Mouse (Mus musculus): Measurements from ENCODE around the gene Snx27. TPM values are rescaled to one million over a fixed set of nuclear protein-coding genes. Genes with fewer than 3 reads are reported as not detected.

The Snx27 gene
- polyA plus RNA-seq, 1 experiment from 2014 or later = 30.7 TPM

DNA sequence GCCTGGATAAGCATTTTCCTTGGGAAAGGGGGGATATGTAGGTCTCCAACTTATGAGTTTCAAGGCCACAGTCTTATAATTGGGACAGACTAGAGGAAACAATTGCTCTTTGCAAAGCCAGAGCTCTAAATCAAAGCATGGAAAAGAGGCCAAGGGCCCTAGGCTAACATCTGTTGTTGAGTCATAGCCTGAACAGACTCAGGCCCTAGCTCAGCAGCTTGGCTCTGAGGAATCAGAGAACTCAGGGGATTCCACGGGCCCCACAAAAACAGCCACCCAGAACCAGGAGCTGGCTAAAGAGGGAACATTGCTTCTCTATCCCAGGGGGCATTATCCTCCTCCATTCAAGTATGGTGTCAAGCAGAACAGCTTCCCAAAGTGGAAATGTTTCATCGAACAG, 28.1 kb upstream of the Snx27 start:
- Histone ChIP-seq H3K4me1 (replicated peaks) (peaks cover 7% of the 10 kb centered on the region; the same call in 1 of the 2 replicates), H3K9me3 (replicated peaks) (no peaks in the 10 kb centered on the region), H3K27me3 (no peaks in the 10 kb centered on the region), H3K9ac (no peak overlapping the region), H3K36me3 (no peaks in the 10 kb centered on the region), H3K4me3 (no peak overlapping the region), H3K4me2 (no peak overlapping the region), H3K27ac (no peak overlapping the region)
- WGBS = 72% methylated on average over 2 of the region's 2 CpGs
- ATAC-seq (replicated peaks; ENCODE audit: insufficient number of reproducible peaks, insufficient read depth, low FRiP score, low read depth) = no peak

DNA sequence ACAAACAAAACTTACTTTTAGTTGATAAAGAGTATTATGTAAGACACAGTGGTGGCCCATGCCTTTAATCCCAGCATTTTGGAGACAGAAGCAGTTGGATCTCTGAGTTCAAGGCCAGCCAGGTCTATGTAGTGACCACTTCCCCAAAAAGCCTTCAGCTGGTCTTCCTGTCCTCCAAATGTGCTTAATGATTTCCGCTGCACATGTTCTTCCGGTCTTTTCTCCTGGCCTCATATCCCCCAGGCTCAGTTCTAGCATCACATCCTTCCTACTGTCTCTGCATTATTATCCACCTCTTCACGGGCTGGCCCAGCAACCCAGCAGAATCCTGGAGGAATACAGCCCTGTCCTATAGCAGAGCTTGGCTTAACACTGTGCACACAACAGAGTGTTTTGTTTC, 27.1 kb upstream of the Snx27 start:
- ATAC-seq (replicated peaks; ENCODE audit: insufficient number of reproducible peaks, insufficient read depth, low FRiP score, low read depth) = no peak
- H3K9ac ChIP-seq = no peak overlapping the region
- WGBS = 77% methylated on average over 3 of the region's 3 CpGs
- H3K4me2 ChIP-seq = no peak overlapping the region
- H3K36me3 ChIP-seq = no peaks in the 10 kb centered on the region
- H3K27ac ChIP-seq = no peak overlapping the region
- no peaks in the 10 kb centered on the region for H3K9me3 ChIP-seq (replicated peaks)
- no peak overlapping the region for H3K4me3 ChIP-seq
- H3K4me1 ChIP-seq (replicated peaks) = peaks cover 7% of the 10 kb centered on the region; the same call in 1 of the 2 replicates
- H3K27me3 ChIP-seq = no peaks in the 10 kb centered on the region

DNA sequence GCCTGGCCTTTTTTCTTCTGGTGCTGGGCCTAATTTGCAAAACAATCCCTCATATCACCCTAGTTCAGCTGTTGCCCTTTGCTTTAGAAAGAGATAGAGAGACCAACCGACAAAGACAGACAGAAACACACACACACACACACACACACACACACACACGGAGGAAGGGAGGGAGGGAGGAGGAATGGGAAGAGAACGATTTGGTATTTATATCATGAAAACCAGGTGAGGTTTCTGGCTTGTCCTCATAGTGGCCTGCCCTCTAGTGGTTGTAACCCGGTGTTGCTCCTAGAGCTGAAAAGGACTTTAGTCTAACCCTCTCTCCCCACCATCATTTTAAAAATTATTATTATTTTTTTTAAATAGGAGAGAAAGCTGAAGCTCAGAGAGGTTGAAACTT, 19.4 kb upstream of the Snx27 start:
- Histone ChIP-seq H3K4me1 (replicated peaks) (no peaks in the 10 kb centered on the region), H3K27me3 (no peaks in the 10 kb centered on the region), H3K36me3 (no peaks in the 10 kb centered on the region), H3K4me2 (no peak overlapping the region), H3K27ac (no peak overlapping the region), H3K9ac (no peak overlapping the region), H3K9me3 (replicated peaks) (no peaks in the 10 kb centered on the region), H3K4me3 (no peak overlapping the region)
- WGBS = 0% methylated on average over 4 of the region's 4 CpGs
- ATAC-seq (replicated peaks; ENCODE audit: insufficient number of reproducible peaks, insufficient read depth, low FRiP score, low read depth) = no peak

DNA sequence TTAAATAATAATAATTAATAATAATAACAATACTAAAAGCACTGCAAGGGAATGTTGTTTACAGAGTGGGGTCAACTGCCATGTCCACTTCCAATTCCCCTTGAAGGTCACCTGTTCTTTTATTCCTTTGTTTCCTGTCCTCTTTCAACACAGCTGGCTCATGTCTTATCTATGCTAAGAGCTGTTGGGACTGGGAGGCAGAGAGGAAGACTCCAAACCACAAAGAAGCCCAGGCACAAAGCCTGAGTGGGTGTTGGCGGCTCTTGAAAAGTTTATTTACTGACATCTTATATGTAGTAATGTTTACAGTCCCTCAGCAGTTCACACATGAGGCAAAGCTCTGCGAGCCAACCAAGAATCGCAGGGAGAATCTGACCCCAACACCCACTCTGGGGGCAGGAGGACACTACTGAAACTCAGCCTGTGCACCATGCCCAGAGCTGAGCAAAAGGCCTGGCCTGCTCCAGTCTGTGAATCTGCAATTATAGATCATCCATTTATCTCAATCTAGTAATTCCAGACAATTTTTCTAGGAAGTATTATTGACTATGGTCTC, 14.8 kb upstream of the Snx27 start:
- Histone ChIP-seq H3K27ac (no peak overlapping the region), H3K36me3 (no peaks in the 10 kb centered on the region), H3K4me1 (replicated peaks) (no peaks in the 10 kb centered on the region), H3K4me3 (no peak overlapping the region), H3K9ac (no peak overlapping the region), H3K4me2 (no peak overlapping the region), H3K27me3 (no peaks in the 10 kb centered on the region), H3K9me3 (replicated peaks) (no peaks in the 10 kb centered on the region)
- WGBS = 66% methylated on average over 3 of the region's 3 CpGs
- ATAC-seq (replicated peaks; ENCODE audit: insufficient number of reproducible peaks, insufficient read depth, low FRiP score, low read depth) = no peak

DNA sequence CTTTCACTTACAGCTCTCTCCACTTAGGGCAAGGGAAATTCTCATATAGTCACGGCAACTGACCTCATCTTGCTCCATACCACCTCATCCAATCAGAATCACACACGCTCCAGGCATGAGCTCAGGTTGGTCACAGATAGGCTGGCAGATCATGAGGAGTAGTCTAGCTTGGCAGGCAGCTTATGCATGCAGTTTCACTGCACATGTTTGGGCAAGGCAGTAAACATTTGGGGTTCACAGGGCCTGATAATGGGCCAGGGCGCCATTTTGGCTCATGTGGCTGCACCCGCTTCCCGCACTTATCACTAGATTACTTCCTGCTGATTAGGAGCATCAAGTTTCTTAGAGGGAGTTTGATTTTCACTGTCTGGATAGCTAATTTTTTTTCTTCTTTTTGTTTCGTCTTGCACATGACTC, 13.4 kb upstream of the Snx27 start:
- Histone ChIP-seq H3K36me3 (no peaks in the 10 kb centered on the region), H3K27me3 (no peaks in the 10 kb centered on the region), H3K4me3 (no peak overlapping the region), H3K4me1 (replicated peaks) (no peaks in the 10 kb centered on the region), H3K27ac (no peak overlapping the region), H3K9me3 (replicated peaks) (no peaks in the 10 kb centered on the region), H3K4me2 (no peak overlapping the region), H3K9ac (no peak overlapping the region)
- ATAC-seq (replicated peaks; ENCODE audit: insufficient number of reproducible peaks, insufficient read depth, low FRiP score, low read depth) = no peak
- 84% methylated on average over 6 of the region's 6 CpGs for WGBS

DNA sequence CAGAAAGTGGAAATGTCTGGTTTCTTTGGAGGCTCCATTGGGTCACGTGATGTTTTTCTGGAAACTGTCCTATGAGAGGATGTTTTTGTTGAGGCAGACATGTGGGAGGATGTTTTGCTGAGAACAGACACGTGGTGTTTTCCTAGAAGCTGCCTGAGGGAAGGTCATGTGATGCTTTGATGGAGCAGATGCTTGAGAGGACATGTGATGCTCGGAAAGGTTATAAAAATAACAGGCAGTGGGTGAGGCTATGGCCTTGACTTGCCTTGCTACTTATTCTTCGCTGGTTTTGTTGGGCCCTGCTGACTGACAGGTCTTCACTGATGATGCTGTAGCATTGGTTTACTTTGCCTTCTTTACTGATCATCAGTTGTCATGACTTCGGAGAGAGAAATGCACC, 8.6 kb upstream of the Snx27 start:
- H3K9me3 ChIP-seq (replicated peaks) = no peaks in the 10 kb centered on the region
- H3K4me1 ChIP-seq (replicated peaks) = no peaks in the 10 kb centered on the region
- no peak overlapping the region for H3K4me3 ChIP-seq
- no peak for ATAC-seq (replicated peaks; ENCODE audit: insufficient number of reproducible peaks, insufficient read depth, low FRiP score, low read depth)
- WGBS = 69% methylated on average over 5 of the region's 5 CpGs
- H3K27ac ChIP-seq = no peak overlapping the region
- H3K9ac ChIP-seq = no peak overlapping the region
- no peaks in the 10 kb centered on the region for H3K36me3 ChIP-seq
- no peak overlapping the region for H3K4me2 ChIP-seq
- H3K27me3 ChIP-seq = no peaks in the 10 kb centered on the region

DNA sequence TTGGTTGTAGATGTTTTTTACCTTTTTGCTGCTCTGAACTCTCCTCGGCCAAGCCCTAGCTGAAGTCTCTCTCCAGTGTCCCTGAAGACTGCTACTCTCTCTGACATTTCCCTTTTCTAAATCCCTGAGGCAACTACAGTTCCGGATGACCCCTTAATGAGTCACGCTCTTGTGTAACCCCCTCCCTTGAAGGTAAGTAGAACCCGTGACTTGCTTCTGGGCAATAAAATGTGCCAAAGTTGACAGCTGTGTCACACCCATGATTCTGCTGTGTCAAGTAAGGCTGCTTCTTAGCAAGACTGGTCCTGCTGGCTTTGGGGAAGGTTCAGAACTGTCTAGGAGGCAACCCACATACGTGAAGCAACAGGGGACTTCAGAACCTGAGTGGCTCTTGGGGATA, 5.4 kb upstream of the Snx27 start:
- no peaks in the 10 kb centered on the region for H3K27me3 ChIP-seq
- no peaks in the 10 kb centered on the region for H3K9me3 ChIP-seq (replicated peaks)
- no peak overlapping the region for H3K4me3 ChIP-seq
- no peak overlapping the region for H3K27ac ChIP-seq
- H3K4me2 ChIP-seq = no peak overlapping the region
- H3K36me3 ChIP-seq = no peaks in the 10 kb centered on the region
- H3K9ac ChIP-seq = no peak overlapping the region
- whole genome bisulfite sequencing = 71% methylated on average over 5 of the region's 5 CpGs
- no peaks in the 10 kb centered on the region for H3K4me1 ChIP-seq (replicated peaks)
- ATAC-seq (replicated peaks; ENCODE audit: insufficient number of reproducible peaks, insufficient read depth, low FRiP score, low read depth) = no peak

DNA sequence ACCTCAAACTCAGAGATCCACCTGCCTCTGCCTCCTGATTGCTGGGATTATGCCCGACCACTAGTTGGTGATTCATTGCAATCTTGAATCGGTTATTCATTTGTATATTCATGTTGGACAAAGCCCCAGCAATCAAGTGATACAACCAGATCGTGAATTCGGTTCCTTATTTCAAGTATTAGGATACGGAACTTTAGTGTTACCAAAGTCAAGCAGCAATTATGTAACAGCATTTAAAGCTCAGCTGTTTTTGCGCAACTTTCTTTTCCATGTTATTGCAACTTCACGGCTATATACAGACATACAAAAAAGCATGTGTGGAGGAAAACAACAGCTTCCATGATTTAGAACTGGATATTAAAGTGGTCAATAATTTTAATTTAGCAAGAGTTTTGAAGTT, 428 bp upstream of the Snx27 start:
- Histone ChIP-seq H3K9me3 (replicated peaks) (no peaks in the 10 kb centered on the region), H3K27ac (no peak overlapping the region), H3K4me3 (peak overlapping the region; percentile 91), H3K4me2 (peak overlapping the region; percentile 39; the same call in 1 of the 2 replicates), H3K4me1 (replicated peaks) (peaks cover 18% of the 10 kb centered on the region), H3K9ac (no peak overlapping the region), H3K27me3 (no peaks in the 10 kb centered on the region), H3K36me3 (no peaks in the 10 kb centered on the region)
- WGBS = 68% methylated on average over 7 of the region's 7 CpGs
- no peak for ATAC-seq (replicated peaks; ENCODE audit: insufficient number of reproducible peaks, insufficient read depth, low FRiP score, low read depth)

DNA sequence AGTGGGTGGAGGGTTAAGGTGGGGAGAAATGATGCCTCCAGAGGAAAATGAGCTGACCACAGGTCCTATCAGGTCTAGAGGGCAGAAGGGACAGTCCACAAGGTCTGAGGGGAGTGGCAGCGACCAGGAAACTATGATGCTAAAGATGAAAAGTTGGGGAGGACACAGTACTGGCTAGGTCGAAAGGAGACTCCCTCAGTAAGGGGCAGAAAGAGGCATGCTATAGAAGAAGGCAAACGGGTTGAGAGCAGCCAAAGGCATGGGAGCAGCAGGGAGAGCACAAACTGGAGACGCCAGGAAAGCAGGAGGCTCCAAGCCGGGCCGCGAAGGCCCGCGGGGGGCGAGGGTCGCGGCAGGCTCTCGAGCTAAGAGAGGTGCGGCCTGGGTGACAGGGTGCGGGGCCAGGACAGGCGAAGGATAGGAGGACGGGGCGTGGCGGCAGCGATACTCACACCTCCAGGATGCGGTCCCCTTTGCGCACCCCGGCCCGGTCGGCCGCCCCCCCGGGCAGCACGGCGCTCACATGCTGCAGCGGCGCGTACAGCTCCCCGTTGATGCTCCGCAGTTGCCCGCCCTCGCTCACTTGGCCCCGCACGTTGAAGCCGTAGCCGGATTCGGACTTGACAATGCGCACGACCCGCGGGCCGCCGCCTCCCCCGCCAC, 592 bp downstream of the Snx27 start:
- peak overlapping the region; percentile 92 for H3K27ac ChIP-seq
- H3K4me1 ChIP-seq (replicated peaks) = peaks cover 18% of the 10 kb centered on the region
- peak overlapping the region; percentile 91 for H3K4me3 ChIP-seq
- peak; percentile 74 for ATAC-seq (replicated peaks; ENCODE audit: insufficient number of reproducible peaks, insufficient read depth, low FRiP score, low read depth)
- no peaks in the 10 kb centered on the region for H3K36me3 ChIP-seq
- H3K9ac ChIP-seq = peak overlapping the region; percentile 91
- H3K4me2 ChIP-seq = peak overlapping the region; percentile 76
- WGBS = under 1% methylated on average over 48 of the region's 48 CpGs
- H3K9me3 ChIP-seq (replicated peaks) = no peaks in the 10 kb centered on the region
- no peaks in the 10 kb centered on the region for H3K27me3 ChIP-seq

DNA sequence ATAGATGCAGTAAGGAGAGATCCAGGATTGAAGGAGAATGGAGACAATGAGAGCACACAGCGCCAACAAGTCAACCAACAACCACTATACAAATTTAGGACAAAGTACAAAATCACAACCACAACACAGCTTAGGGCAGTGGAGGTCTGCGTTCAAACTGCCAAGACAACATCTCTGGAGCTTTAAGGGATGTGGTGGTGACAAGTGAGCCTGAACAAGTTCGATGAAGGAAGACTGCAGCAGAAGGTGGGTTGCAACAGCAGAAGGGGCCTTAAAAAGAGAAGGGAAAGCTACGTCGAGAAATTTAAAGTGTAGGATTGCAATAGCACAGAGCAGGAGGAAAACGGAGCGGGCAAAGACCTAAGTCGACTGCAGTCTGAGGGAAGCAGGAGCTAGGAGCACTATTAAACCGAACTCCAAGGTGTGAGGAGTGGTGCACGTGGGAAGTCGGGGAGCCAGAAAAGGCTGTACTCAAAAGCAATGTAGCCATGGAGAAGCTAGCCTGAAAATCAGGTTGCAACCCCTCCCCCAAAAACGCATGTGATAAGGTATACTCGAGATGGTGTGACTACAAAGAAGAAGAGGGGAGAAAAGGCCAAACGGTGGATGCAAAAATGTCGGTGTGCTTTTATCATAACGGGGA, 1.3 kb downstream of the Snx27 start:
- 4% methylated on average over 16 of the region's 16 CpGs for WGBS
- Histone ChIP-seq H3K4me2 (peak overlapping the region; percentile 76), H3K4me3 (peak overlapping the region; percentile 91), H3K27me3 (no peaks in the 10 kb centered on the region), H3K27ac (peak overlapping the region; percentile 92), H3K9me3 (replicated peaks) (no peaks in the 10 kb centered on the region), H3K4me1 (replicated peaks) (peaks cover 18% of the 10 kb centered on the region), H3K9ac (peak overlapping the region; percentile 91), H3K36me3 (no peaks in the 10 kb centered on the region)
- no peak for ATAC-seq (replicated peaks; ENCODE audit: insufficient number of reproducible peaks, insufficient read depth, low FRiP score, low read depth)

DNA sequence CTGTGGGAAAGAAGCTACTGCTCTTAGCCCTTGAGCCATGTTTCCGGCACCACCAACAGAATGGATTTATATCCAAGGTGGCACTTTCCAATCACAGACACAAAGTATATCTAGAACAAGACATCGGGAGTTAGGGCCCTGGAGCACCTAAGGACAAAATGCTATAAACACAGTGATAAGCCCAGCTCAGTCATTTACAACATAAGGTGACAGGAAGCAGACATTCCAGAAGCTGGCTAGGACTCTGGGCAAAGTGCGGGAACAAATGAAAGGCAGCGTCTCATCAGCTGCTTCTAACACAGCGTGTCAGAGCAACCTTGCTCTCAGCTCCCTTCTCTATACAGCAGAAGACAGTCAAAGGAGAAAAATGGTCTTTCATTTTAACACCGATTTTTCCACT, 8.0 kb downstream of the Snx27 start:
- ATAC-seq (replicated peaks; ENCODE audit: insufficient number of reproducible peaks, insufficient read depth, low FRiP score, low read depth) = no peak
- H3K4me1 ChIP-seq (replicated peaks) = peaks cover 6% of the 10 kb centered on the region; the same call in 1 of the 2 replicates
- WGBS = 55% methylated on average over 6 of the region's 6 CpGs

DNA sequence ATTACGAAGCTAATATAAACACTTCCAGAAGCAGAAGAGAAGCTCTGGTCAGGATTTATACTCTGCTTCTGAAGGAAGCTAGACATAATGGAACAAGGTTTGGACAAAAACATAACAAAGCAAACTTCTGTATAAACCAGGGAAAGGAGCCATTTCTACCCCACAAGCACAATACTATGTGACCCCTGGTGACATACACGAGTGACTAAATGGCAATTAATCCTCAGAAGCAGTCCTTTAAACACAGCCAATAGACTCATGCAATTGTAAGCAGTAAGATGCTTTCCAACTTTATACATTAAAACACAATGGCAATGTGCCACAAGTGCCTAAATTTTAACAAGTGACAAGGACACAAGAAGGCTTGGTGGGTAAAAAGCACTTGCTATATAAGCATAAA, 15.3 kb downstream of the Snx27 start:
- Histone ChIP-seq H3K27me3 (no peaks in the 10 kb centered on the region), H3K27ac (no peak overlapping the region), H3K9ac (no peak overlapping the region), H3K9me3 (replicated peaks) (no peaks in the 10 kb centered on the region), H3K4me1 (replicated peaks) (peaks cover 10% of the 10 kb centered on the region), H3K4me3 (no peak overlapping the region), H3K36me3 (no peaks in the 10 kb centered on the region), H3K4me2 (no peak overlapping the region)
- 64% methylated on average over 2 of the region's 2 CpGs for WGBS
- no peak for ATAC-seq (replicated peaks; ENCODE audit: insufficient number of reproducible peaks, insufficient read depth, low FRiP score, low read depth)

More for the DNA sequence above, 8.0 kb downstream of the Snx27 start:
- Histone ChIP-seq H3K27me3 (no peaks in the 10 kb centered on the region), H3K4me3 (no peak overlapping the region), H3K9me3 (replicated peaks) (no peaks in the 10 kb centered on the region), H3K27ac (no peak overlapping the region), H3K36me3 (no peaks in the 10 kb centered on the region), H3K9ac (no peak overlapping the region), H3K4me2 (no peak overlapping the region)
